Mouse (Mus musculus): ENCODE measurements around the gene Tmem63a. TPM values are rescaled to one million over a fixed set of nuclear protein-coding genes. Genes with fewer than 3 reads are reported as not detected.
A peak's percentile ranks its signal among the peaks of the same experiment; 100 is the strongest.

Gene Tmem63a
- total RNA-seq, 1 experiment: 14.7 TPM

- TF ChIP-seq CHD2 (IDR thresholded peaks at IDR 0.05; ENCODE audit: low read depth, low read length) (no peak), MAFK (IDR thresholded peaks at IDR 0.05; ENCODE audit: insufficient read depth, low read depth, low read length) (no peak), HCFC1 (IDR thresholded peaks at IDR 0.05; ENCODE audit: borderline replicate concordance, insufficient read depth, low read length) (no peak), ZC3H11A (IDR thresholded peaks at IDR 0.05; ENCODE audit: borderline replicate concordance, low read depth, low read length) (no peak), ZNF384 (IDR thresholded peaks at IDR 0.05; ENCODE audit: low read depth, low read length) (no peak)
- in situ Hi-C loops (cut with MboI; ENCODE audit: low sequenced_read_pairs in 2 of 2, unreplicated experiment in 2 of 2): no loop called here
- Histone ChIP-seq H3K9ac (ENCODE audit: insufficient read depth, low read depth, low read length, poor library complexity, severe bottlenecking) (peak overlapping the region; percentile 62), H3K4me3 (ENCODE audit: insufficient read depth in 1 of 2, low read depth in 1 of 2, low read length in 2 of 2, poor library complexity in 1 of 2, severe bottlenecking in 1 of 2) (peak overlapping the region; percentile 76 to 80), H3K4me1 (ENCODE audit: control insufficient read depth in 2 of 2, insufficient read depth in 2 of 2, low read length in 2 of 2, poor library complexity in 1 of 2) (peaks cover 12 to 22% of the 10 kb centered on the region in 2 experiments), H3K27ac (ENCODE audit: insufficient read depth, low read depth, low read length, poor library complexity, severe bottlenecking) (no peak overlapping the region), H3K9me3 (ENCODE audit: control insufficient read depth, insufficient read depth, low read depth, low read length) (no peaks in the 10 kb centered on the region), H3K36me3 (ENCODE audit: control insufficient read depth, insufficient read depth, low read length, poor library complexity, severe bottlenecking) (peaks cover 8% of the 10 kb centered on the region; the same call in 1 of the 2 replicates)
- no peak for DNase-seq (ENCODE audit: low read depth, low spot score)
Measured at GRCm38 (mm10) chr1:180941726-180942125, 418 bp upstream of the Tmem63a start.

DNA sequence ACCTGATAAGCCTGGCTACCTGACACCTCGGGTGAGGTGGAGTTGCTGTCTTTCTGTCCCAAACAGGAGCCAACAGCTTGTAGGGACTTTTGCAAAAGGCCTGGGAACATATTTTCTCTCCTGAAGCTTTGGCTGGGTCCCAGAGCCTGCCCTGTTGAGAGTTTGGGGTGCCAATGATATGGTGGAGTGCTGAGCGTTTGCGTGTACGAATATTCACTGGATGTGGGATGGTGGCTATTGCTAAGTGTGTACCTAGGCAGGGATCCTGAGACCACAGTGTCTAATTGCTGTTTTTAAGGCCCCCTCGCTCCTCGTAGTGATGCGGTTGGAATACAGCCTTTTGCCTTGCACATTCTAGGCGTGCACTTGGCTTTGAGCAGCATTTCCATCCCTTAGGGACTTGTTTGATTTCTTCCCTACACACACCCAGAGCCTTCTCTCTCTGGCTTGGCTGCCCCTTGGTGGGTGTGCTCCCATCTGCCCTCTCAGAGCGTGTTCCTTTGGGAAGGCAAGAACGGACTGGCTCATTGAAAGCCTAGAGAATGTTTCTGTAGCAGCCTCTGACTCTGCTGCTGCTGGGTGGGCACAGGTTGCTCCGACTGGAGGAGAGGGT lies 994 bp downstream of the Tmem63a start:
- no peak for DNase-seq (ENCODE audit: low read depth, low spot score)
- H3K4me1 ChIP-seq (ENCODE audit: control insufficient read depth in 2 of 2, insufficient read depth in 2 of 2, low read length in 2 of 2, poor library complexity in 1 of 2): peaks cover 14 to 22% of the 10 kb centered on the region in 2 experiments
- in situ Hi-C loops (cut with MboI; ENCODE audit: low sequenced_read_pairs in 2 of 2, unreplicated experiment in 2 of 2): no loop called here
- H3K36me3 ChIP-seq (ENCODE audit: control insufficient read depth, insufficient read depth, low read length, poor library complexity, severe bottlenecking): no peaks in the 10 kb centered on the region; the same call in 1 of the 2 replicates
- H3K27ac ChIP-seq (ENCODE audit: insufficient read depth, low read depth, low read length, poor library complexity, severe bottlenecking): peak overlapping the region; percentile 42; the same call in 1 of the 2 replicates
- no peak for TF ChIP-seq CHD2 (IDR thresholded peaks at IDR 0.05; ENCODE audit: low read depth, low read length)
- H3K9me3 ChIP-seq (ENCODE audit: control insufficient read depth, insufficient read depth, low read depth, low read length): no peaks in the 10 kb centered on the region
- H3K9ac ChIP-seq (ENCODE audit: insufficient read depth, low read depth, low read length, poor library complexity, severe bottlenecking): 0 out of 2 replicates have a peak overlapping the region, but pooled peaks have one; percentile 22
- peak overlapping the region; percentile 76 to 80 for H3K4me3 ChIP-seq (ENCODE audit: insufficient read depth in 1 of 2, low read depth in 1 of 2, low read length in 2 of 2, poor library complexity in 1 of 2, severe bottlenecking in 1 of 2)

- no peak overlapping the region for H3K27ac ChIP-seq (ENCODE audit: insufficient read depth, low read depth, low read length, poor library complexity, severe bottlenecking)
- in situ Hi-C loops (cut with MboI; ENCODE audit: low sequenced_read_pairs in 2 of 2, unreplicated experiment in 2 of 2): no loop called here
- H3K4me1 ChIP-seq (ENCODE audit: control insufficient read depth in 2 of 2, insufficient read depth in 2 of 2, low read length in 2 of 2, poor library complexity in 1 of 2): peaks cover 14 to 26% of the 10 kb centered on the region in 2 experiments
Measured at GRCm38 (mm10) chr1:180943896-180944295, 1.8 kb downstream of the Tmem63a start.

DNA sequence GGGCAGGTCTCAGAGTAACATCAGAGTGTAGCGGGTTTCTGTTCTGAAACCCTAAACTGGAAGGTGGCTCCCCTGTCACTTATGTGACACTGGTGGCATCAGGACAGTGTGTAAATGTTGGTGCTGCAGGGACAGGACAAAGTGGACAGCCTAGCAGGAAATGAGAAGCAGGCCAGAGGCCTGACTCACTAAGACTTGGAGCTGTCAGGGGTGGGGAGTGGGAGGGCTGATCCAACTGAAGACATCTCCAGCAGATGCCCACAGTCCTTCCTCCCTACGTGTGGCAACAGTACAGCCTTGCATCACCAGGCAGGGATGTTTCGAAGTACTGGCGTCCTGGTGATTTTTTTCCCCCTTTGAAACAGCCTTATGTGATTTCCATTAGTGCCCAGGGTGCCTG lies 2.4 kb downstream of the Tmem63a start:
- H3K36me3 ChIP-seq (ENCODE audit: control insufficient read depth, insufficient read depth, low read length, poor library complexity, severe bottlenecking): peaks cover 2% of the 10 kb centered on the region; the same call in 1 of the 2 replicates
- no peaks in the 10 kb centered on the region for H3K9me3 ChIP-seq (ENCODE audit: control insufficient read depth, insufficient read depth, low read depth, low read length)
- H3K4me3 ChIP-seq (ENCODE audit: insufficient read depth in 1 of 2, low read depth in 1 of 2, low read length in 2 of 2, poor library complexity in 1 of 2, severe bottlenecking in 1 of 2): no peak overlapping the region
- no peak for DNase-seq (ENCODE audit: low read depth, low spot score)
- no peak overlapping the region for H3K27ac ChIP-seq (ENCODE audit: insufficient read depth, low read depth, low read length, poor library complexity, severe bottlenecking)
- TF ChIP-seq MAFK (IDR thresholded peaks at IDR 0.05; ENCODE audit: insufficient read depth, low read depth, low read length) (no peak), CHD2 (IDR thresholded peaks at IDR 0.05; ENCODE audit: low read depth, low read length) (no peak), ZNF384 (IDR thresholded peaks at IDR 0.05; ENCODE audit: low read depth, low read length) (no peak), HCFC1 (IDR thresholded peaks at IDR 0.05; ENCODE audit: borderline replicate concordance, insufficient read depth, low read length) (no peak), ZC3H11A (IDR thresholded peaks at IDR 0.05; ENCODE audit: borderline replicate concordance, low read depth, low read length) (no peak)
- H3K4me1 ChIP-seq (ENCODE audit: control insufficient read depth in 2 of 2, insufficient read depth in 2 of 2, low read length in 2 of 2, poor library complexity in 1 of 2): peaks cover 14 to 31% of the 10 kb centered on the region in 2 experiments
- no peak overlapping the region for H3K9ac ChIP-seq (ENCODE audit: insufficient read depth, low read depth, low read length, poor library complexity, severe bottlenecking)
- in situ Hi-C loops (cut with MboI; ENCODE audit: low sequenced_read_pairs in 2 of 2, unreplicated experiment in 2 of 2): no loop called here

More at GRCm38 (mm10) chr1:180943896-180944295, 1.8 kb downstream of the Tmem63a start:
- no peak for TF ChIP-seq ZC3H11A (IDR thresholded peaks at IDR 0.05; ENCODE audit: borderline replicate concordance, low read depth, low read length)
- TF ChIP-seq HCFC1 (IDR thresholded peaks at IDR 0.05; ENCODE audit: borderline replicate concordance, insufficient read depth, low read length): no peak
- TF ChIP-seq MAFK (IDR thresholded peaks at IDR 0.05; ENCODE audit: insufficient read depth, low read depth, low read length): no peak
- TF ChIP-seq CHD2 (IDR thresholded peaks at IDR 0.05; ENCODE audit: low read depth, low read length): no peak
- TF ChIP-seq ZNF384 (IDR thresholded peaks at IDR 0.05; ENCODE audit: low read depth, low read length): no peak
- H3K4me3 ChIP-seq (ENCODE audit: insufficient read depth in 1 of 2, low read depth in 1 of 2, low read length in 2 of 2, poor library complexity in 1 of 2, severe bottlenecking in 1 of 2): no peak overlapping the region
- no peaks in the 10 kb centered on the region; the same call in 1 of the 2 replicates for H3K36me3 ChIP-seq (ENCODE audit: control insufficient read depth, insufficient read depth, low read length, poor library complexity, severe bottlenecking)
- no peaks in the 10 kb centered on the region for H3K9me3 ChIP-seq (ENCODE audit: control insufficient read depth, insufficient read depth, low read depth, low read length)
- no peak overlapping the region for H3K9ac ChIP-seq (ENCODE audit: insufficient read depth, low read depth, low read length, poor library complexity, severe bottlenecking)
- DNase-seq (ENCODE audit: low read depth, low spot score): no peak

All from ES-E14 (cell line).